Mouse (Mus musculus) erythroblast, embryonic 14.5 days (primary cell): ENCODE data around the gene Kcnj6.

Experiments
- GATA1 ChIP-seq: IDR thresholded peaks from 2 replicates; pipeline ENCODE4 v1.6.1; 2012; ENCODE audit warnings: low read length, inconsistent platforms, mixed read lengths
- TAL1 ChIP-seq: IDR thresholded peaks from 3 replicates; pipeline ENCODE4 v1.6.1; 2012; ENCODE audit warnings: low read length, inconsistent platforms, mixed read lengths

GRCm38 (mm10) chr16:94885062-94885461 is 112.4 kb downstream of the Kcnj6 start:
- TF ChIP-seq TAL1 (no peak), GATA1 (no peak)
